Comparison of ENCODE assay signal across 22 mouse cellular contexts in genomic region chr11:32194626-32195025, GRCm38 (mm10). TPM values are rescaled to one million over a fixed set of nuclear protein-coding genes. Genes with fewer than 3 reads are reported as not detected.
"Had no signal": no experiment of that assay in that cellular context is flagged by ENCODE, and none has a peak within 500 bp of the region (broad histone marks: within the 10 kb centered on the region; RNA-seq: fewer than 3 reads in every experiment).

No protein-coding gene starts in this region.

- H3K9me3 ChIP-seq: liver, embryonic 13.5 days; liver, embryonic 15.5 days; lung, embryonic 15.5 days; megakaryocyte, embryonic 14.5 days; midbrain, embryonic 12.5 days; neural tube, embryonic 13.5 days; neural tube, embryonic 15.5 days had no signal

- H3K27me3 ChIP-seq: liver, embryonic 13.5 days; lung, embryonic 15.5 days; neural tube, embryonic 13.5 days; neural tube, embryonic 15.5 days had no signal

- DNase-seq: liver, embryonic 13.5 days; liver, postnatal 0 days; lung, adult 2 months; lung, postnatal 14 days; lung, postnatal 36 days; midbrain, embryonic 14.5 days; retina, postnatal 1 day; right cerebral cortex, adult 18-20 months; right cerebral cortex, postnatal 25 days; right cerebral cortex, postnatal 4 days; thymus, adult 18-20 months; thymus, postnatal 25 days had no signal

- H3K9ac ChIP-seq: liver, embryonic 13.5 days; liver, embryonic 15.5 days; liver, postnatal 0 days; lung, embryonic 15.5 days; midbrain, embryonic 12.5 days; neural tube, embryonic 13.5 days; neural tube, embryonic 15.5 days had no signal

- ATAC-seq: liver, postnatal 0 days; lung, postnatal 0 days; midbrain, embryonic 16.5 days had no signal

- H3K4me2 ChIP-seq: liver, embryonic 13.5 days; liver, embryonic 15.5 days; lung, embryonic 15.5 days; midbrain, embryonic 12.5 days; neural tube, embryonic 13.5 days; neural tube, embryonic 15.5 days had no signal

- H3K4me3 ChIP-seq: liver, embryonic 13.5 days; liver, embryonic 15.5 days; lung, embryonic 15.5 days; megakaryocyte, embryonic 14.5 days; midbrain, embryonic 12.5 days; myocyte; neural tube, embryonic 13.5 days; neural tube, embryonic 15.5 days had no signal

- H3K36me3 ChIP-seq: liver, embryonic 13.5 days; liver, embryonic 15.5 days; lung, embryonic 15.5 days; midbrain, embryonic 12.5 days; neural tube, embryonic 13.5 days; neural tube, embryonic 15.5 days had no signal

- H3K27ac ChIP-seq: liver, embryonic 13.5 days; liver, embryonic 15.5 days; lung, embryonic 15.5 days; macrophage; midbrain, embryonic 12.5 days; neural tube, embryonic 13.5 days; neural tube, embryonic 15.5 days had no signal

- H3K4me1 ChIP-seq: lung, embryonic 15.5 days; midbrain, embryonic 12.5 days; neural tube, embryonic 15.5 days had no signal

RNA-seq across cellular contexts. Expression of gene Il9r, which starts 5.5 kb away (rescaled TPM):
- polyA plus RNA-seq: macrophage; midbrain, embryonic 12.5 days; midbrain, embryonic 14.5 days; midbrain, embryonic 16.5 days; neural tube, embryonic 13.5 days; neural tube, embryonic 15.5 days had no signal
